Mouse (Mus musculus): Measurements from ENCODE around the gene Cntn3.

DNA sequence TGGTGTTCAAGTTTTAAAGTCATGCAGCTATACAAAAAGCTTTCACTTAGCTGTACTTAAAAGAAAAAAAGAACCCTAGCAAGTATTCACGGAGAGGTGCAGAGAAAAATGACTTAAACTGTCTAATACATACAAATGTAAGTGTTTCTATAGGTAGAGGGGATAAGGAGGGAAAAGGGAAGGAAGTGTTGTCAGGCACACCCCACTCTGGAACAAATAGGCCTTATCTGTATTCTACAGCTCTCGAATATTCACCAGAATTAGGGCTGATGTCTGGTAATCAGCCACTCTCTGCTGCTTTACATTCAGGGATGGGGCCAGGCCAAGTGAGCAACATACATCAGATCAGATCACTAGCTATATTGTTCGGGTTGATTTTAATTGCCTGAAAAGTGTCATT is 16.4 kb downstream of the Cntn3 start:
- TF ChIP-seq POLR2A (IDR thresholded peaks at IDR 0.05; ENCODE audit: borderline replicate concordance, insufficient read depth, low read length) (no peak), CTCF (IDR thresholded peaks at IDR 0.05; ENCODE audit: borderline replicate concordance, insufficient read depth, low read depth, low read length) (no peak)

Measured in cerebellum, adult 2 months (tissue).